Mouse (Mus musculus): Measurements from ENCODE around the gene Umod.

Gene Umod

GRCm38 (mm10) chr7:119427180-119427616, 51.9 kb downstream of the Umod start:
- DNase-seq = peak; percentile 78

- DNase-seq = peak; percentile 34
Measured at GRCm38 (mm10) chr7:119420730-119421129, 58.4 kb downstream of the Umod start.

- peak; percentile 8 for DNase-seq
Measured at GRCm38 (mm10) chr7:119418523-119418922, 60.6 kb downstream of the Umod start.

Measured in retina, postnatal 1 day (tissue).